ENCODE assay signal across 9 mouse cellular contexts in the genomic region with DNA sequence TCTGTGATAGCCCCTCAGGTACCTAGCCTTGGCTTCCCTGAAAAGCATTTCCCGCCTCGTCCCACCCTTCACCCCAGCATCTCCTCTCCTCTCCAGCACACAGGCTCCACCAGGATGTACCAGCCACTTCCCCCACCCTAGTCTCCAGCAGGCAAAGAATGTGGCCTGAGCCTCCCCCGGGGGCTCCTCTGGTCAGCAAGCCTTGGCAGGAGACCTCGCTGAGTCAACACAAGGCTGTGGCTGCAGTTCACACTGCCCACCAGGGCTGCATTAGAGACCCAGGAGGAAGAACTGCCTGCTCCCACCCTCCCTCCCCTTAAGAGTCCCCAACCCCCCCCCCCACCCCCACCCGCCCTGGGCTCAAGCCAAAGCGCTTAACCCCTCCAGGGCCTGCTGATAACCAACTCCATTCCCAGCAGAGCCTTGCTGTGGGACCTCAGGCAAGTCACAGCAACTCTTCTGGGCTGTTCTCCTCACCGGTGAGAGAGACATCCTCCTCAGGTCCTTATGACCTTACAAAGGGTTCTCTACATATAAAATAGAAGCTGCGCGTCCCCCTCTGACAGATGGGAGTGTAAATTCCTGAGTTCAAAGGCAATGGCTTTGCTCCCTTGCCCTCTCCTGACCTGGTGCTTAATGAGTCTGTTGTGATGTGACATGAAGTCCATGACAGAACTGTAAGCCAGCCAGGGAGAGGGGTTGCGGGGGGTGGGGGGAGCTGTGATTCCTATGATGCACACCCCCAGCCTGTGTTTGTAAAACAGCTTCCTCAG. TPM values are rescaled to one million over a fixed set of nuclear protein-coding genes. Genes with fewer than 3 reads are reported as not detected.
DNase-seq lines count a peak whose midpoint lies in the region; ATAC-seq and TF ChIP-seq lines count a peak whose summit lies in the region.
"Had no signal": no experiment of that assay in that cellular context is flagged by ENCODE, and none has a peak within 500 bp of the region (broad histone marks: within the 10 kb centered on the region; RNA-seq: fewer than 3 reads in every experiment).

No protein-coding gene starts in this region.

- no peak overlapping the region for H3K9ac ChIP-seq in heart, postnatal 0 days (replicated peaks; ENCODE audit: low read depth, low read length)
- no peak overlapping the region for H3K9ac ChIP-seq in limb, embryonic 11.5 days (ENCODE audit: low read length)
- H3K9ac ChIP-seq in stomach, embryonic 14.5 days (replicated peaks; ENCODE audit: low read depth, low read length) = no peak overlapping the region

- DNase-seq in left cerebral cortex, adult 2 months (ENCODE audit: extremely low spot score in 1 of 2, low spot score in 2 of 2) = no peak
- DNase-seq in left cerebral cortex, adult 9 months (ENCODE audit: low spot score in 2 of 2) = no peak
- DNase-seq in heart, postnatal 0 days (ENCODE audit: low spot score) = no peak
- DNase-seq in limb, embryonic 11.5 days (ENCODE audit: low spot score) = no peak
- no peak for DNase-seq in thymus, adult 2 months
- no peak for DNase-seq in layer of hippocampus, adult 18-20 months (ENCODE audit: low spot score in 2 of 2)
- no peak for DNase-seq in ovary, postnatal 10 days (ENCODE audit: low spot score)

- H3K4me1 ChIP-seq in heart, postnatal 0 days (ENCODE audit: control insufficient read depth, insufficient read depth) = peaks cover 31% of the 10 kb centered on the region
- peaks cover 46% of the 10 kb centered on the region for H3K4me1 ChIP-seq in limb, embryonic 11.5 days (ENCODE audit: control insufficient read depth, insufficient read depth, low read length)
- H3K4me1 ChIP-seq in stomach, embryonic 14.5 days (ENCODE audit: control insufficient read depth, insufficient read depth, low read length) = peaks cover 56% of the 10 kb centered on the region
- H3K4me1 ChIP-seq in thymus, adult 2 months (replicated peaks; ENCODE audit: control insufficient read depth, insufficient read depth, low read length) = peaks cover 13% of the 10 kb centered on the region

- no peak for TF ChIP-seq EP300 in heart, postnatal 0 days (IDR thresholded peaks at IDR 0.05; ENCODE audit: low read depth)

- H3K9me3 ChIP-seq in heart, postnatal 0 days (replicated peaks; ENCODE audit: control insufficient read depth, low read length) = no peaks in the 10 kb centered on the region
- H3K9me3 ChIP-seq in limb, embryonic 11.5 days (ENCODE audit: control insufficient read depth, low read length) = no peaks in the 10 kb centered on the region
- no peaks in the 10 kb centered on the region for H3K9me3 ChIP-seq in stomach, embryonic 14.5 days (ENCODE audit: control insufficient read depth, low read depth, low read length)

- peak overlapping the region; percentile 63; the same call in 1 of the 2 replicates for H3K27ac ChIP-seq in left cerebral cortex, adult 2 months
- H3K27ac ChIP-seq in heart, postnatal 0 days (ENCODE audit: low read depth) = peak overlapping the region; percentile 92
- H3K27ac ChIP-seq in limb, embryonic 11.5 days (replicated peaks; ENCODE audit: low read depth, low read length) = peak overlapping the region; percentile 77
- peak overlapping the region; percentile 93 for H3K27ac ChIP-seq in stomach, embryonic 14.5 days (ENCODE audit: low read length)
- no peak overlapping the region for H3K27ac ChIP-seq in thymus, adult 2 months (ENCODE audit: control insufficient read depth, insufficient read depth, low read length)

- no peak for TF ChIP-seq POLR2A in thymus, adult 2 months (IDR thresholded peaks at IDR 0.05; ENCODE audit: control insufficient read depth, extremely low read depth, insufficient read depth, low read length, poor library complexity)

- no peaks in the 10 kb centered on the region for H3K36me3 ChIP-seq in heart, postnatal 0 days (replicated peaks; ENCODE audit: control insufficient read depth, insufficient read depth, low read length)
- no peaks in the 10 kb centered on the region for H3K36me3 ChIP-seq in limb, embryonic 11.5 days (ENCODE audit: control insufficient read depth, insufficient read depth, low read length)
- H3K36me3 ChIP-seq in stomach, embryonic 14.5 days (ENCODE audit: control insufficient read depth, insufficient read depth, low read length) = no peaks in the 10 kb centered on the region
- H3K36me3 ChIP-seq in thymus, adult 2 months (ENCODE audit: control insufficient read depth, insufficient read depth, low read length) = no peaks in the 10 kb centered on the region

- intact Hi-C loops in left cerebral cortex, adult 2 months (cut with DNase I) = no loop called here

- no peak for ATAC-seq in heart, postnatal 0 days (ENCODE audit: insufficient read depth, low read depth)
- no peak for ATAC-seq in limb, embryonic 11.5 days (ENCODE audit: insufficient number of reproducible peaks, low FRiP score, low TSS enrichment, low read depth)
- ATAC-seq in stomach, embryonic 14.5 days (ENCODE audit: insufficient number of reproducible peaks, insufficient read depth, low FRiP score, low read depth) = no peak; the same call in 1 of the 2 replicates

- H3K4me3 ChIP-seq in left cerebral cortex, adult 2 months = no peak overlapping the region
- H3K4me3 ChIP-seq in heart, postnatal 0 days (ENCODE audit: low read depth, low read length) = no peak overlapping the region
- no peak overlapping the region for H3K4me3 ChIP-seq in limb, embryonic 11.5 days (ENCODE audit: low read depth, low read length)
- no peak overlapping the region for H3K4me3 ChIP-seq in stomach, embryonic 14.5 days (ENCODE audit: low read depth, low read length)
- H3K4me3 ChIP-seq in thymus, adult 2 months (ENCODE audit: control insufficient read depth, insufficient read depth, low read length) = no peak overlapping the region

- TF ChIP-seq CTCF in left cerebral cortex, adult 2 months (IDR thresholded peaks at IDR 0.05) = no peak
- TF ChIP-seq CTCF in heart, postnatal 0 days (IDR thresholded peaks at IDR 0.05; ENCODE audit: low read depth) = no peak
- TF ChIP-seq CTCF in thymus, adult 2 months (IDR thresholded peaks at IDR 0.05; ENCODE audit: borderline replicate concordance, control insufficient read depth, extremely low read depth, insufficient read depth, low read length, poor library complexity) = no peak

- 30% methylated on average over 10 of the region's 10 CpGs for WGBS in heart, postnatal 0 days
- WGBS in limb, embryonic 11.5 days = 30% methylated on average over 9 of the region's 10 CpGs
- 30% methylated on average over 10 of the region's 10 CpGs for WGBS in stomach, embryonic 14.5 days
- WGBS in thymus, adult 2 months = 85% methylated on average over 10 of the region's 10 CpGs

- no peaks in the 10 kb centered on the region for H3K27me3 ChIP-seq in heart, postnatal 0 days (ENCODE audit: control insufficient read depth, insufficient read depth, low read length)
- H3K27me3 ChIP-seq in limb, embryonic 11.5 days (ENCODE audit: control insufficient read depth, insufficient read depth, low read length) = no peaks in the 10 kb centered on the region
- H3K27me3 ChIP-seq in stomach, embryonic 14.5 days (ENCODE audit: control insufficient read depth, insufficient read depth, low read length) = no peaks in the 10 kb centered on the region
- H3K27me3 ChIP-seq in thymus, adult 2 months (ENCODE audit: control insufficient read depth, insufficient read depth, low read length) = no peaks in the 10 kb centered on the region

- H3K4me2 ChIP-seq in heart, postnatal 0 days (ENCODE audit: low read depth, low read length) = no peak overlapping the region
- no peak overlapping the region for H3K4me2 ChIP-seq in limb, embryonic 11.5 days (ENCODE audit: low read depth, severe bottlenecking)
- H3K4me2 ChIP-seq in stomach, embryonic 14.5 days (replicated peaks; ENCODE audit: low read depth, low read length) = no peak overlapping the region

RNA-seq across cellular contexts. Expression of gene Cdc42ep1, which starts 8.0 kb away (rescaled TPM):
- 10 to 100 TPM; 10.6 to 13.1 TPM for total RNA-seq in left cerebral cortex, adult 2 months (2021)
- total RNA-seq in heart, postnatal 0 days (2014; rRNA removed; ENCODE audit: low replicate concordance) = 44.7 and 52.5 TPM in 2 replicates
- 27.1 and 27.4 TPM in 2 replicates for polyA plus RNA-seq in heart, postnatal 0 days (2015; fragmentation: Nextera tagmentation; extraction: Ambion mirVana)
- polyA plus RNA-seq in limb, embryonic 11.5 days (2014; fragmentation: Nextera tagmentation; extraction: Ambion mirVana) = 11.2 and 12.6 TPM in 2 replicates
- polyA plus RNA-seq in stomach, embryonic 14.5 days (2014; fragmentation: Nextera tagmentation; extraction: Ambion mirVana) = 40.7 and 41.7 TPM in 2 replicates
- polyA plus RNA-seq in thymus, adult 2 months (2012; rRNA removed) = 8.1 and 12.5 TPM in 2 replicates
- 10 to 100 TPM; 11.9 to 15.8 TPM for total RNA-seq in layer of hippocampus, adult 18-20 months (2021)

RNA-seq across cellular contexts. Expression of gene Lgals2, which starts 20.9 kb away (rescaled TPM):
- not detected for total RNA-seq in left cerebral cortex, adult 2 months (2021)
- total RNA-seq in heart, postnatal 0 days (2014; rRNA removed; ENCODE audit: low replicate concordance) = 4.6 TPM in 1 of 2 replicates, not detected in the other
- 0.27 and 0.36 TPM in 2 replicates for polyA plus RNA-seq in heart, postnatal 0 days (2015; fragmentation: Nextera tagmentation; extraction: Ambion mirVana)
- not detected in 2 replicates for polyA plus RNA-seq in limb, embryonic 11.5 days (2014; fragmentation: Nextera tagmentation; extraction: Ambion mirVana)
- 30.0 and 39.7 TPM in 2 replicates for polyA plus RNA-seq in stomach, embryonic 14.5 days (2014; fragmentation: Nextera tagmentation; extraction: Ambion mirVana)
- polyA plus RNA-seq in thymus, adult 2 months (2012; rRNA removed) = 2.9 and 4.8 TPM in 2 replicates
- total RNA-seq in layer of hippocampus, adult 18-20 months (2021) = not detected
- total RNA-seq: gastrocnemius, postnatal 4 days had no signal

RNA-seq across cellular contexts. Expression of gene Card10, which starts 31.6 kb away (rescaled TPM):
- total RNA-seq in left cerebral cortex, adult 2 months (2021) = 1 to 10 TPM; 4.8 TPM
- 2.7 and 6.4 TPM in 2 replicates for total RNA-seq in heart, postnatal 0 days (2014; rRNA removed; ENCODE audit: low replicate concordance)
- 4.0 and 4.6 TPM in 2 replicates for polyA plus RNA-seq in heart, postnatal 0 days (2015; fragmentation: Nextera tagmentation; extraction: Ambion mirVana)
- 3.4 and 3.5 TPM in 2 replicates for polyA plus RNA-seq in limb, embryonic 11.5 days (2014; fragmentation: Nextera tagmentation; extraction: Ambion mirVana)
- 6.5 and 7.6 TPM in 2 replicates for polyA plus RNA-seq in stomach, embryonic 14.5 days (2014; fragmentation: Nextera tagmentation; extraction: Ambion mirVana)
- 12.6 and 13.0 TPM in 2 replicates for polyA plus RNA-seq in thymus, adult 2 months (2012; rRNA removed)
- 1 to 10 TPM; 5.9 to 6.7 TPM for total RNA-seq in layer of hippocampus, adult 18-20 months (2021)

RNA-seq across cellular contexts. Expression of gene Gga1, which starts 42.6 kb away (rescaled TPM):
- 10 to 100 TPM; 64.8 to 68.2 TPM for total RNA-seq in left cerebral cortex, adult 2 months (2021)
- total RNA-seq in heart, postnatal 0 days (2014; rRNA removed; ENCODE audit: low replicate concordance) = 32.4 and 40.5 TPM in 2 replicates
- polyA plus RNA-seq in heart, postnatal 0 days (2015; fragmentation: Nextera tagmentation; extraction: Ambion mirVana) = 30.1 and 32.4 TPM in 2 replicates
- 30.9 and 32.7 TPM in 2 replicates for polyA plus RNA-seq in limb, embryonic 11.5 days (2014; fragmentation: Nextera tagmentation; extraction: Ambion mirVana)
- 38.2 and 40.4 TPM in 2 replicates for polyA plus RNA-seq in stomach, embryonic 14.5 days (2014; fragmentation: Nextera tagmentation; extraction: Ambion mirVana)
- 137 and 155 TPM in 2 replicates for polyA plus RNA-seq in thymus, adult 2 months (2012; rRNA removed)
- total RNA-seq in layer of hippocampus, adult 18-20 months (2021) = 10 to 100 TPM; 59.0 to 61.7 TPM
